Mouse (Mus musculus) ES-Bruce4 (cell line): ENCODE data around the gene Col18a1. TPM values are rescaled to one million over a fixed set of nuclear protein-coding genes. Genes with fewer than 3 reads are reported as not detected.

Experiments
- H3K27ac ChIP-seq: 2 replicates; pipeline ENCODE4 v1.5.1; 2012; ENCODE audit warnings: low read length, inconsistent platforms; ENCODE audit not compliant: insufficient read depth
- H3K27me3 ChIP-seq: 2 replicates; pipeline ENCODE4 v1.6.1; 2012; ENCODE audit warnings: mild to moderate bottlenecking, low read length, inconsistent platforms; ENCODE audit not compliant: control insufficient read depth, poor library complexity, insufficient read depth, severe bottlenecking
- H3K36me3 ChIP-seq: 2 replicates; pipeline ENCODE4 v1.6.1; 2012; ENCODE audit warnings: inconsistent platforms, mild to moderate bottlenecking, low read length, moderate library complexity; ENCODE audit not compliant: control insufficient read depth, poor library complexity, insufficient read depth, severe bottlenecking
- H3K4me1 ChIP-seq: one replicate; pipeline ENCODE4 v1.8.1; 2011; ENCODE audit warnings: low read length; ENCODE audit not compliant: control insufficient read depth, insufficient read depth
- H3K4me3 ChIP-seq: 2 replicates; pipeline ENCODE4 v1.5.1; 2011; ENCODE audit warnings: low read depth, mild to moderate bottlenecking, low read length
- H3K9ac ChIP-seq: 2 replicates; pipeline ENCODE4 v1.6.1; 2012; ENCODE audit warnings: low read depth, mild to moderate bottlenecking, inconsistent platforms; ENCODE audit not compliant: poor library complexity, severe bottlenecking
- H3K9me3 ChIP-seq: replicated peaks from 2 replicates; pipeline ENCODE4 v1.6.1; 2012; ENCODE audit warnings: mild to moderate bottlenecking, low read length, inconsistent platforms; ENCODE audit not compliant: control insufficient read depth, poor library complexity, insufficient read depth, severe bottlenecking
- CTCF ChIP-seq: IDR thresholded peaks from one replicate; pipeline ENCODE4 v1.8.1; 2011; ENCODE audit warnings: low read depth, low read length
- EP300 ChIP-seq: IDR thresholded peaks from 2 replicates; pipeline ENCODE4 v1.6.1; 2011; ENCODE audit warnings: low read depth, low read length; ENCODE audit not compliant: insufficient read depth
- POLR2A ChIP-seq: IDR thresholded peaks from one replicate; pipeline ENCODE4 v1.8.1; 2011; ENCODE audit warnings: low read length; ENCODE audit not compliant: insufficient read depth
- polyA plus RNA-seq: library from polyadenylated mRNA; stranded (reverse); fragments of >200 nt; gene quantifications from 2 replicates; pipeline ENCODE4 v1.2.4, GENCODE M21; 2011; ENCODE audit warnings: low read depth; ENCODE audit not compliant: missing spikeins, insufficient read depth, insufficient read length

Gene Col18a1
- polyA plus RNA-seq, 1 experiment = 273 TPM

DNA sequence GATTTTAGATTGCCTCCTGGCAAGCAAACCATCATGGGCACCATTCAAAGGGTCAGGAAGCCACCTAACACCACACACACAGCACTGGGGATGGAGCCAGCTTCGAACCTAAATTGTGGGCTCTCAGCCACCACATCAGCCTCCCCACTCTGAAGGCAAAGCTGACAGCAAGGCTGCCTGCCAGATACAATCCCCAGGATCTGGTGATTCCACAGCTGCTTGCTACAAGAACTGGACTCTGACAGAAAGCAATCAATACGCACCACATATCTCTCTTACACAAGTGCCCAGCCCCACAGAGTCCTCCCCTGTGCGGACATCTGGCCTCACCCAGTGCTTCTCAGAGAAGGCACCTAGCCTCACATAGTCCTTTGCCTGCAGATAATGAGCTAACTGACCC, 7.4 kb downstream of the Col18a1 start:
- Histone ChIP-seq H3K9me3 (no peaks in the 10 kb centered on the region), H3K4me3 (no peak overlapping the region), H3K27me3 (no peaks in the 10 kb centered on the region), H3K36me3 (no peaks in the 10 kb centered on the region), H3K27ac (no peak overlapping the region), H3K9ac (no peak overlapping the region), H3K4me1 (peaks cover 35% of the 10 kb centered on the region)
- TF ChIP-seq CTCF = no peak

DNA sequence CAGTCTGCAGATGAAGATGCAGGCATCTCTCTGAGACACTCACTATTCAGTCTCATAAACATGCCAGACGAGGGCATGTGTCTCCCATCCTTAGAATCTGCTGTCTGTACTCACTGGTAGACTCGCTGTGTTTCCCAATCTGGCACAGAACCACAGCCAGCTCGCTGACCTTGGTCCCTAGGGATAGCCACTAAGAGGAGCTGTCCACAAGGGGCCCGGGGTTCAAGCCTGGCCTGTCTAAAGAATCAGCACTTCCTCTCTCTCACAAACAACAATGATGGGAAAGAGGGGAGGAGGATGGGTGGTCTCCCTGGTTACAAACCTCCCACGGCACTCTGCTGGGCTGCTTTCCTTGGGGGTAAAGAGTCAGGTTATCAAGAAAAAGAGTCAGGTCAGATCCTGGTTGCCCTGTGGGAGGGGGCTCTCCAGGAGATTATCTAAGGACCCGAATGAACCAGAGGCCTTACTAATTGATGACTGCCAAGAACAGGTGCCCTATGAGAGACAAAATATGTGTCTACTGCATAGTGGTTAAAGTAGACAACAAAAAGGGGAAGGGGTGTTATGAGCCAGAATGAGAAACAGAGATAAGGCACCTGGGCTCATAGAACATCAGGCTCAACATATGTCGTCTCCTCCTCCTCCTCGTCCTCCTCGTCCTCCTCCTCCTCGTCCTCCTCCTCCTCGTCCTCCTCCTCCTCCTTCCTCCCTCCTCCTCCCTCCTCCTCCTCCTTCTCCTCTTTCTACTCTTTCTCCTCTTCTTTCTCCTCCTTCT, 8.9 kb downstream of the Col18a1 start:
- Histone ChIP-seq H3K4me3 (no peak overlapping the region), H3K27me3 (no peaks in the 10 kb centered on the region), H3K27ac (no peak overlapping the region), H3K9ac (no peak overlapping the region), H3K4me1 (peaks cover 34% of the 10 kb centered on the region), H3K9me3 (no peaks in the 10 kb centered on the region), H3K36me3 (no peaks in the 10 kb centered on the region)
- TF ChIP-seq POLR2A = no peak
- no peak for TF ChIP-seq EP300
- no peak for TF ChIP-seq CTCF

DNA sequence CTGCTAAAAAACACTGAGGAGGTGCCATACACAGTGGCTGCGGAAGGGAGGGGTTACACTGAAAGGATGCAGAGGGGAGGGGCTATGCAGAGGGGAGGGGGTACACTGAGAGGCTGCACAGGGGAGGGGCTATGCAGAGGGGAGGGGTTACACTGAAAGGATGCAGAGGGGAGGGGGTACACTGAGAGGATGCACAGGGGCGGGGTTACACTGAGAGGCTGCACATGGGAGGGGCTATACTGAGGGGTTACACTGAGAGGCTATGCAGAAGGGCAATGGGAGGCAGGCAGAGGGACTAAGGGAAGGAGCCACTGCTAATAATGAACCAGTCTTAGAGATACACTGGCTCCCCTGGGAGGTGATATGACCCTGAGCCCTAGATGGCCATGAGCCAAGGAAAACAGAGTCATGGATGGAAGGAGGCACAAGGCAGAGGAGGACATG, 14.1 kb downstream of the Col18a1 start:
- Histone ChIP-seq H3K36me3 (no peaks in the 10 kb centered on the region), H3K27ac (peak overlapping the region; percentile 48; the same call in 1 of the 2 replicates), H3K4me3 (no peak overlapping the region), H3K27me3 (no peaks in the 10 kb centered on the region), H3K9me3 (no peaks in the 10 kb centered on the region), H3K9ac (no peak overlapping the region), H3K4me1 (peaks cover 30% of the 10 kb centered on the region)
- TF ChIP-seq POLR2A = no peak
- TF ChIP-seq CTCF = no peak
- no peak for TF ChIP-seq EP300

DNA sequence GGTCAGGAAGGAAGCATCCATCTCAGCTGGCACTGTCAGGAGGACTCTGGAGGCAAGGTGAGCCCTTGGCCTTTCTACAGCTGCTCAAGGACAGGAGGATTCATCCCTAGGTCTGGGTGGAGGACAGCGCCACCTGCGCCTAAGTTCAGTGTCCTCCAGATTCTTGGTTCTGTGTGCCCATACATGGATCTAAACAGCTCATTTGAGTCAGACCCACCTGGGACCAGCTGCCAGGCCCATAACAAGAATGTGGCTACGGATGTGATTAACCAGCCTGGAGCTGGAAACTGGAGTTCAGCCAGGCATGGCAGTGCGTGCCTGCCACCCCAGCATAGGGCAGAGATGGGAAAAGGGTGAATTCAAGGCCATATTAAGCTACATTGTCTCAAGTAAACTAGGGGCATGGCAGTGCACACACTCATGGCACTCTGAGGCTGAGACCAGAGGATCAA, 14.8 kb downstream of the Col18a1 start:
- H3K27ac ChIP-seq = peak overlapping the region; percentile 48
- peak; percentile 28 for TF ChIP-seq CTCF
- TF ChIP-seq EP300 = no peak
- peaks cover 36% of the 10 kb centered on the region for H3K4me1 ChIP-seq
- no peaks in the 10 kb centered on the region for H3K9me3 ChIP-seq
- H3K4me3 ChIP-seq = 0 out of 2 replicates have a peak overlapping the region, but pooled peaks have one; percentile 7
- H3K36me3 ChIP-seq = no peaks in the 10 kb centered on the region
- no peak overlapping the region for H3K9ac ChIP-seq
- no peaks in the 10 kb centered on the region for H3K27me3 ChIP-seq

DNA sequence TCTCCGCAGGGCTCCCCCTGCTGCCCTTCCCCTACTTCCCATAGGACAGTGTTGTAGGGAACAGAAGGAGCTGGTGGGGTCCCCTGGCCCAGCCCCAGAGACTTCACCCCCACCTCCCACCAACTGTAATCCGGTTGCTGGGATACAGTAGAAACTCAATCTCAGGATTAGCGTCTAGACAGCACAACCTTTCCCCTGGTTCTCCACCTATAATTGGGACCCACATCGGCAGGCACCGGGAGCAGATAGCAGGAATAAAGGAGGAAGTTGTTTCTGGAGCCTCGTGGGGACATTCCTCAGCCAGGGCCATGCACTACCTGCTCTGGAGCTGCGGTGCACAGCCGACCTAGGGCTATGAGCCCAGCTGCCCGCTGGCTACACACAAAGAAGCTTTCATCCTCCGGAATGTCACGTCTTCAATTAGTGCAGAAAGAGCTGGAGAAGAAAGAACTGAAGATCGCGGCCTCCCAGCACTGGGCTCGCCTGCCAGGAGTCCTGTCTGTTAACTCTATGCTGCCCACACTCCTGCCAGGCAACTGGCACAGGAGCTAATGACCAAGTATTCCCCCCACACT, 15.3 kb downstream of the Col18a1 start:
- Histone ChIP-seq H3K4me3 (0 out of 2 replicates have a peak overlapping the region, but pooled peaks have one; percentile 7), H3K27me3 (no peaks in the 10 kb centered on the region), H3K9me3 (no peaks in the 10 kb centered on the region), H3K36me3 (no peaks in the 10 kb centered on the region), H3K27ac (peak overlapping the region; percentile 24), H3K4me1 (peaks cover 36% of the 10 kb centered on the region), H3K9ac (peak overlapping the region; percentile 34; the same call in 1 of the 2 replicates)
- TF ChIP-seq CTCF = no peak
- TF ChIP-seq POLR2A = no peak
- no peak for TF ChIP-seq EP300

DNA sequence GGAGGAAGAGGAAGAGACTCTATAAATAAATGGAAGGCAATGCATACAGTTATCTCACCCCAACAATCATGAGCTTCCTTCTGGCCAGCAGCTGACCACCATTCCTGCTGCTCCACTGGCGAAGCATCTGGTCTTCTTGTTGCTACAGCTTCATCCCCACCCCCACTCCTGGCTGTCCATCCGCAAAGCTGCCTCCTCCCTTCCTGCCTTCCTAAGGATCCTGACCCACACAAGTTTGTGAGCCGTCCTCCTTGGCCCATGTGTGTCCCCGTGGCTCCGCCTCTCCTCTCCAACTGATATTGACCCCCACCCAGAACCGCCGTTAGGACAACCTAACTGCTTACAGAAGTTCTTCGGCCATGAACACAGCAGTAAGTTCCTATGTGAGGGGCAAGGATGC, 16.3 kb downstream of the Col18a1 start:
- Histone ChIP-seq H3K27ac (peak overlapping the region; percentile 24; the same call in 1 of the 2 replicates), H3K36me3 (no peaks in the 10 kb centered on the region), H3K4me1 (peaks cover 33% of the 10 kb centered on the region), H3K27me3 (no peaks in the 10 kb centered on the region), H3K9ac (no peak overlapping the region), H3K9me3 (no peaks in the 10 kb centered on the region), H3K4me3 (no peak overlapping the region)
- 0 out of 2 replicates have a peak, but pooled peaks have one; percentile 14 for TF ChIP-seq EP300
- no peak for TF ChIP-seq CTCF
